Mouse (Mus musculus): ENCODE results near the gene Frmd4b.

DNA sequence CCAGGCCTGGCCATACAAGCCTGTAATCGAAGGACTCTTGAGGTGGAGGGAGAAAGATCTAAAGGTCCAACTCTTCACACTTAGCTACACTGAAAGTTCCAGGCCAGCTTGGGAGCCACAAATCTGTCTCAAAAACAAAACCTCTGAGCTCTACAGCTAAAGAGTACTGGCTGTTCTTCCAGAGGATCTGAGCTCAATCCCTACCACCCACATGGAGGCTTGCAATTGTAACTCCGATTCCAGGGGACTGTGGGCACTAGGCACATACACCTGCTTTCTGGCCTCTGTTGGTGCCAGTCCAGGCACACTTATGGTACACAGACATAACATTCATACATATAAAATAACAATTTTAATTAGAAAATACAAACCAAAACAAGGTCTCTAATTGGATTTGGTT lies 271.4 kb downstream of the Frmd4b start:
- TF ChIP-seq EP300 (IDR thresholded peaks at IDR 0.05; ENCODE audit: low read depth): no peak
- TF ChIP-seq CTCF (IDR thresholded peaks at IDR 0.05; ENCODE audit: low read depth): no peak

Data from liver, embryonic 14.5 days (tissue).